Mouse (Mus musculus): Measurements from ENCODE around the gene Irf4.

The Irf4 gene

DNA sequence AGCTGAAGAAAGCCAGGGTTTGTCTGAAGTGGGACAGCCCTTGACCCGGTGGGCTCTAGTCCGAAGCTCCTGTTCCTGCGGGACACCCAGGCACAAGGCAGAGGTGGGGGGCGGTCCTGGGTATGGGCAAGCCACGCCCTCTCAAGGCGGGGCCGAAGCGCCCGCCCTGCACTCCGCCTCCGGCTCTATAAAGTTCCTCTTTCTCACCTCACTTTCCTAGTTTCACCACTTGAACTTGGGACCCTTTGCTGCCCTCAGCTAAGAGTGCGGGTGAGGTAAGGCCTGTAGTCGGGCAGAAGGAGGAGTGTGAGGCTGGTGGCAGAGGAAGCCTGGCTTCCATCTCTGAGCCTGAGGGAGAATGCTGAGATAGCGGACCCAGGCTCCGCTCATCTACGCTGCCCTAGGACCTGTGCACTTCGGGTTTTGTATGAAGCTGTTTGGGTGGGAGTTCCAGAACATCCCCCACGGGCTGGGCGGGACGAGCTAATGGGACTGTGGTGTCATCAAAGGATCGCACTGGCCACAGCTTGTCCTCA, at the start of gene Irf4:
Irf4 (plus strand) TSS at position 206 of the 536 bp plus-strand sequence.
- in situ Hi-C loops (cut with MboI, MseI) = no loop called here

DNA sequence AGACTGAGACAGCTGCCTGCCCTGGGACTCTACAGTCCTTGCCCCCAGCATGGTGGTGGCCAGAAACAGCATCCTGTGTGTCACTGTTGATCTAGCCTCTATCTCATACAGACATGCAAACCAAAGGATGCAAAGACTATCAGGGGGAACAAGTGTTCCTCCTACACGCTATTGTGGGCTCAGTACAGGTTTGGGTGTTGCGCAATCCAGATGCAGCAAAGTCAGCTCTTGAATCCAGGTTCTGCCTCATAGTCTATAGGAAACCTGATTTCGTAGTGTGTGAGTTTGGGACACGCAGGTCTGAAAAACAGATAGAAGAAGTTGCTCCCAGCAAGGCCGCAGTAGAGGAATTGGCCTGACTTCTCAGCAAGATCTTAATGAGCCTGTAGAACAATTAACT, 46.3 kb upstream of the Irf4 start:
- in situ Hi-C loops (cut with MboI, MseI) = loop anchor here (10.0 kb wide), 1 partner anchor 932 kb away; no protein-coding TSS in a partner anchor

DNA sequence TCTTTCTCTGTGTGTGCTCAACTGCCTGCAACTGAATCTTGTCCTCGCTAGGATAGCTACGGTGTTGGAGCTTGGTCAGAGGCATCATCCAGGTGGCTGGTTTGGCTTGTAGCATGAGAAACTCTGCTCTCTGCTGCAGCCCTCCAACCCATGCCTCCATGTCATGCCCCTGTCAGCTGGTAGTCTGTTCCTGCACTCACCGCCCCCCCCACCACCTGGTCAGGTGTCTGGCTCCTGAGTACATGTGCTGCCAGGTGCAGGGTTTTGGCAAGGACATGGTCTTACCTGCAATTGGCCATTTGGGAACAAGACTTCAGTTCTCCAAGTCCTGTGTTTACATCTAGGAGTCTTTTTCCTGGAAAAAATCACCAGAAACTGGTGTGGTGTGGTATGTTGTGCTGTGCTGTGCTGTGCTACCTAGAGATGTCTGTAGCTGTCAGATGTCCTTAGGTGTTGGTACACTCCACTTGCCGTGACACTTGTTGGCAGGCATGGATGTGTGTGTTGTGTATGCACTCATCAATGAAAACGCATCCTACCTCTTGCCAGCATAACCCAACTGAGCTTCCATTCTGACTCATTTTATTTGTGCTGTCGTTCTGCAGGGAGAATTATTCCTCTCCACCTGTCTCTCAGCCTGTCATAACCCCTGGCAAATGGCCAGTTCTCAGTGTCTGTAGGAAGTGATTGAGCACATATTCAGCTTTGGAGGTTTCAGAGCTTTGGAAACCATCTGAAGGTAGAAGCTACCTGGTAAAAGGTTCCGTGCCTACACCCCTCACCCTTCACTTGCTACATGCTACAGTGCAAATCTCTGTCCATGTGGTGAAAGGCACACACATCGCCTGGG, 44.6 kb upstream of the Irf4 start:
- in situ Hi-C loops (cut with MboI, MseI) = loop anchor here (10.0 kb wide), 1 partner anchor 930 kb away; no protein-coding TSS in a partner anchor

DNA sequence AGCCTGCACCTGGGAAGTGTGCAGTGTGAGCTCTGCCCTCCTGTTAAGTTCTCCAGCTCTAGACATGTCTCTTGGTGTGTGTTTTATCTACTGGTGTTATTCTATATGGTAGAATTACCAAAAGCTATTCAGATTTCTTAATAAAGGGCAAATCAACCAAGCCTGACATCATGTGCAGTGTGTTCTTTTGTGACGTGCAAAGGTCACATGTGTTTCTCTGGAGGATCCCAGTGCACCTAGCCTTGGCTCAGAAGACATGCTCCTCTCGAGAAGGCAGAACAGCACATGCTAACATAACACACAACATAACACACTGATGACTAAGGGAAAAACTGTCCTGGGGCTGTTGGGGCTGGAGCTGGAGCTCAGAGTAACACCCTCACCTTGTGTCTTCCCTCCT, 38.0 kb upstream of the Irf4 start:
- in situ Hi-C loops (cut with MboI, MseI) = no loop called here

DNA sequence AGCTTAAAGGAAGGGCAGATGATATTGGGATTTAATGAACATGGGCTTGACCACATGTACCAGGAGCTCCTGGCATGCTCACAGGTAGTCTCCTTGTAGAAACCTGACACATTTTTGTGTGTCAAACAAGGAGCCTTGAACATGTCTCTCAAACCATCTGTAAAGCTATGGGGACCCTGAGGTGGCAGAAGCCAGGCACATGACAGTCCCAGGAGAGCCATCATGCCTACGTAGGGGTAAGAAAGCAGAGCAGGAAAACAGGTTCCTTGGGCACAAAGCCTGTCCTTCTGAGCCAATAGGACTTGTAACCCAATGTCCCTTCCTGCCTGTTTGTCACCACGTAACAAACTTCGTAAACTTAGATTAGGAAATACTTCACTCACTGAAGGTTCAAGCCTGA, 37.3 kb upstream of the Irf4 start:
- in situ Hi-C loops (cut with MboI, MseI) = no loop called here

DNA sequence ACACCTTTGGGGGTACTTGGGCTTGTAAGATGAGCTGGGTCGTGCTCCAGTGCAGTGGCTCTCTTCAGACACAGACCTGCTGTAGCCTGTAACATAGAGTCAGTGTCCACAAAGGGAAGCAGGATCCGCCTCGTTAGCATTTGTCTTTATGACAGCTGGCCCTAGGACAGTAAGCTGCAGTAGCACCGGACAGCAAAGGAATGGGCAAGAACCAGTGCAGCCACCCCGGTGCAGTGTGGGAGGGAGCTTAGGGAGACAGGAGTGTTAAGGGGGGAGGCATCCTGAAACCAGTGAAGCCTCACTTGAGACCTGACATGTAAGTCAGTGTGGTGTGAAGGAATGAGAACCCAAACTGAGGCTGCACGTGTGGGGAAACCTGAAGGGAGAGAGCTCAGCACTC, 36.7 kb upstream of the Irf4 start:
- in situ Hi-C loops (cut with MboI, MseI) = no loop called here

DNA sequence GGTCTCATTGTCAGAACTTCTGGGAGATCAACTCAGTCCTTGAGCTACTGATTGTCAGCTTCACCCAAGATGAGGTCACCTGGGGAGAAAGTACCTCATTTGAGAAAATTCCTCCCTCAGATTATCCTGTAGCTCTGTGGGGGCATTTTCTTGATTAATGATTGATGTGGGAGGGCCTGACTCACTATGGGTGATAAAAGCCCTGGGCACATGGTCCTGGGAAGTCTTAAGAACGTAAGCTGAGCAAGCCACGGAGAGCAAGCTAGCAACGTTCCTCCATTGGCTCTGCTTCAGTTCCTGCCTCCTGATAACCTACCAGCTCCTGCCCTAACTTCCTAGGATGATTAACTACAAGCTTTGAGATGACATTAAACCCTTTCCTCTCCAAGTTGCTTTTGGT, 35.4 kb upstream of the Irf4 start:
- in situ Hi-C loops (cut with MboI, MseI) = no loop called here

DNA sequence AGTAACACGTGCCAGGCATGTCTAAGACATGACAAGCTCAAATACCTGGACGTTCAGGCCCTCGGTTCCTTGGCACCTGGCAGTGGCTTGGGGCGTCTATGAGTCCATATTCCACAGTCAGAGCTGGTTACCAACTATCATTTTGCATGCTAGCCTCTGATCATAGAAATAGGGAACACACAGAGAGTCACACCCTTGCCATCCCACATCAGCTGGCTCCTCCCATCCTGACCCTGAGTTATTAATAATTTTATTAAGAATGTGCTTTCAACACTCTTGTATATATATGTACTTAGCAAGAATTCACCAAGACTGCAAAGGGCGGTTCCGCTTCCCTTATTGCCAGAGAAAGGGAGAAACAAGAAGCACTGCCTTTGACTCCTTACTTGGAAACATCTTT, 34.5 kb upstream of the Irf4 start:
- in situ Hi-C loops (cut with MboI, MseI) = no loop called here

DNA sequence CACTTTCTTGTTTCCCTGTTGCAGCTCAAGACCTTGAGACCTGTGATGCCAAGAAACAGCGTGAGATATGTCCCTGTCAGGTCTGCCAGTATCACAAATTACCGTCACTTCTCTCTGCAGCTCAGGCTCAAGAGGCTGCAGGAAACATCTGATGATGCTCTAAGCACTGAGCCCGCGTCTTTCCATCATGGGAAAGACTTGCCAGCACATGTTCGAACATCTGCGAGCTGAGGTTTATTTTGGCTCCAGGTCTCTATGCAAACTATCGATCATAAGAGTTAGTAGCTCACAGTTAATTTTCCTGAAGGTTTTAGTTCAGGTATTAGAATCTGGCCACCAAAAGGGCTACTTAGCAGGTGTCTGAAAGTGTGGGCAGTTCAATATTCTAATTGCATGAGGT, 34.0 kb upstream of the Irf4 start:
- in situ Hi-C loops (cut with MboI, MseI) = no loop called here

DNA sequence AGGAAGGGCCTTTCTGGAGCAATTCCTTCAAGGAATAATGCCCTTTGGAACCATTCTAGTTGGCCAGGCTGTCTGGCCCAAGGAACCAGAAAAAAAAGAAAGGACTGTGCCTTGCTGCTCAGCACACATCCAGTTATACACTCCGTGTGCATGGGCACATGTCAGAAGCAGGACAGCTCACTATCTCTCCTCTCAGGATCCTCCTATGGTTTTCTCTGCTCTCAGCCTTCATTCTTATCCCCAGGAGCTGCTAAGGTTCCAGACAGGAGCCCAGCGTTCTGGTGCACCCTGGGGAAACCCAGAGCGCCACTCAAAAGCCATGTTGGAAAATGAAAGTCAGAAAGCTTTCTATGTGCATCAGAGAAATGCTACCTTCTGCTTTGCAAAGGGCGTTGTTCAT, 33.5 kb upstream of the Irf4 start:
- in situ Hi-C loops (cut with MboI, MseI) = no loop called here

DNA sequence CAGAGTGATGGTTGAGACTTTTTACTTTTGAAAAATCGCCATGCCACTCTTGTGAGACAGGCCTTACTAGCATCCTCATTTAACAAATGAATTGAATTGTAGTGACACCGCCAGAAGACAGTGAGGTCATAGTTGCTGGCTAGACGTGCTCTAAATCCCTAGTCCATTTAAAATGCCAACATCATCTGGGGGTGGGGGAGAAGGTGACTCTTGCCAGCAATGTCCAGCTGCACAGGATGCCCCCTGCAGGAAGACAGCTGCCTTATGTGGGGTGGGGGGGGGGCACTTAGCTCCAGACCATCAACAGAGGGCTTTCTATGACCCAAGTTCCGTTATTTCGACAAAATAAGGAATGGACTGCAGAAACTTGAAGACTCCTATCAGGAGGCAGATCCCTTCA, 32.4 kb upstream of the Irf4 start:
- in situ Hi-C loops (cut with MboI, MseI) = no loop called here

DNA sequence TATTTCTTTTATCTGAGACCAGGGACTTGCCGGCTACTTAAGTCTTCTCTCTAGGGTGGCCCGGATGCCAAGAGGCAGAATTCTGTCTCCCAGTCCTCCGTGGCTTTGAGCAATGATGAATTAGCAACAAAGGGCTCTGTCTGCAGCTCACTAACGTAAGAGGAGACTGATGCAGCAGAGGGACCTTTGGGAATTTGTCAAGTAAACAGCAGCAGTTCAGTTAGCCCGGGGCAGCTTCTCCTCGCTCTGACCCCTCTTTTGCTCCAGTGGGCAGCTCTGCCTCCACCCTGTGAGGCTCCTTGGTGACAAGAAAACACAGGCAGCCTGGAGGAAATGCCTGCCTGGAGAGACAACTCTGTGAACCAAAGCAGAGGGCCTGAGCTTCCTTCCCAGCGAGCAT, 26.4 kb upstream of the Irf4 start:
- in situ Hi-C loops (cut with MboI, MseI) = no loop called here

DNA sequence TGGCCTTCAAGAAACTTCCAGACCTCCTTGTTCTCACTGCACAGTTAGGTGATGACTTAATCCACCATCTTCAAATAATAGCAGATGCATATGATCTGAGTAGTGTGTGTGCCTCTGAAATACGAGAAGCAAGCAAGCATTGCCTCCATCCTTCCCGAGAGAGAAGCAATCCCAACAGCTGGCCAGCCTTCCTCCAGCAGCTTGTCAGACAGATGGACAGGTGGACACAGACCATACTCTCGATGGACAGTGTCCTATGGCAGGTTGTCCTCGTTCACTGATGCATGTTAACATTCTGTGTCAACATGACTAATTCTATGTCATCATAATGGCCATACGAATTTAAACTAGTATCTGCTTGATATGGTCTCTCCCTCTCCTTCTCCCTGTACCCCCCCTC, 25.8 kb upstream of the Irf4 start:
- in situ Hi-C loops (cut with MboI, MseI) = no loop called here

DNA sequence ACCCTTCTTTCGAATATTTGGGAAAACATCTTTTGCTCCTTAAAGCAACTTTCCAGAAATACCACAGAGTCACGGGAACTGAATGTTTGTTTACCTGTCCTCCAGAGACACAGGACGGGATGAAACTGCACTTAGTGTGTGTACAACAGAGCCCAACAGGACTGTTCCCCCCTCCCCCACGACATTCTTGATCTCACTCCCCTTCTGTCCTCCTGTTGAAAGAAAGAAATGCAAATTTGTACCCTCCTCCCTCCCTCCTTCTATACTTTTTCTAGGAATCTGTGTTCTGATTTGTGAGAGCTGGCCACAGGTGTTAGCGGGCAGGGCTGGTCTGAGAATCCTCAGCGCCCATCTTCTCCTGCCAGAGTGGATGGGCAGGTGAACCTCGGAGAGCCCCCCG, 25.2 kb upstream of the Irf4 start:
- in situ Hi-C loops (cut with MboI, MseI) = no loop called here

DNA sequence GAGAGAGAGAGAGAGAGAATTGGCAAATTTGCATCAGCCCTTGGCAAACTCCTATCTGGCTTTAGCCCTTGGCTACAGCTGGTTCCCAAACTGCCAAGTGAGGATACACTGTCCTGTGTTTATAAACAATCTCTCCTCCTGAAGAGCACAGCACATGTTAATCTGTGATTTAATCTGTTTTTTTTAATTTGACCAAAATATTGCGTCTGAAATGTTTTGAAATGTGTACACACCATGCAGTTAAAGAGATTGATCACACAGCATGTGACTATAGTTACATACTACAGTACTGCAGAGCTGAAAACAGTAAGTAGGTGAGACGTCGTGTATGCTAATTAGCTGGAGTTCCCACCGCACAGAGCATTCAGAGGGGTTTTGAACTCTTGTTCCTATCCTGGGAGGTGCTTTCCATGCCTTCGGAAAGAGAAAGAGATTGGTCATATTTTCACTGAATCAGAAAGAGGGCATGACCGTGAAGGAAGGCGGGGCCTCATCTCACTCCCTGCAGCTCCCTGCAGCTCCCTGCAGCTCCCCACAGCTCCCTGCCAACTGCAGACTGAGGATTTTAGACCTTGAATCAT, 24.2 kb upstream of the Irf4 start:
- in situ Hi-C loops (cut with MboI, MseI) = no loop called here

DNA sequence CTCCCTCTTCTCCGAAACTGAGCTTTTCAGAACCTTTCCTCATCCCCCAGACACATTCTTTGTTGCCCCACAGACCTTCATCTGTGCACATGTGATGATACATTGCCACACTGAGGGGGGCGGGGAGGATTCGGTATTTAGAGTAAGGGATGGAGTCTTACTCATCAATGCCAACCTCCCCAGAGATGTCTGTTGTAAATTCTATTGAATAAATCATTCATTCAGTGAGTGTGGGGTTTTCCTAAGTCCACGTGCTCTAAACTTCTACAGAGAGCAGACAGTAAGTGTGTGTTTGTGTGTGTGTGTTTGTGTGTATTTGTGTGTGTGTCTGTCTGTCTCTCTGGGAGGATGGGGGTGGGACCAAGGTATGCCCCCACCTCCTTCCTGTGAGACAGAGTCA, 22.1 kb upstream of the Irf4 start:
- in situ Hi-C loops (cut with MboI, MseI) = no loop called here

DNA sequence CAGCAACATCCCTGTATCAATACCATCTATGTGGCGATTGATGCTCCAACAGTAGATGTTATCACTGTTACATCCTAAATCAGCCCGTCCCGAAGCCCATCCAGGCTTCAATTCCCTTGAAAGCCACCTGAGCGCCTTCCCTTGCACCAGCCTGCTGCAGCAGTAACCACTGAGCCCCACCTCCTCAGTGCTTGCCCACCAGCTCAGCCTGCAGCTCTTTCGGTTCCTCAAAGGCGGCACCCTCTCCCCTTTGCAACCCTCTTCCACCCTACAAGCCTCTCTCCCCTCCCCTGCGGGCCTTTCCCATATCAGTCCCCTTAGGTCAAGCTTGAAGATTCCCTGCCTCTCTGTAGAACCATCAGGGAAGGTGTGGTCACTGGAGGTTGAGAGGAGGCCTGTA, 20.9 kb upstream of the Irf4 start:
- in situ Hi-C loops (cut with MboI, MseI) = no loop called here

DNA sequence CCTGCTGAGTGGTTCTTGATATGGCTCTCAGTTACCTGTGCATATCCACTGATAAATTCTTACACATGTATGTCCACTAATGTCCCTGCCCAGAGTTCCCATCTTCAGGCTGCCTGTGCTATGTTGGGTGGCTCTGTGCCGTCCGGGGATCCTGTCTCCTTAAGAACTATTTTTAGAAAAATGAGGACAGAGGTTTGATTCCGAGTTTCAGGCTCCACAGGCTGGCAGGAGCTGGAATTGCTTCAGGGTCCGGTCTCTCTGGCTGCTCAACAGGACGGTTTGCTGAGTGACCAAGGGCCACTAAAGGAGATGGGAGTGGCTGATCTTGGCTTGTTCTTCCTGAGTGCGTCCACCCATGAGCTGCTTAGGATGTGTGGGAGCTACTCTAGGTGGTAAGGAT, 19.8 kb upstream of the Irf4 start:
- in situ Hi-C loops (cut with MboI, MseI) = no loop called here

DNA sequence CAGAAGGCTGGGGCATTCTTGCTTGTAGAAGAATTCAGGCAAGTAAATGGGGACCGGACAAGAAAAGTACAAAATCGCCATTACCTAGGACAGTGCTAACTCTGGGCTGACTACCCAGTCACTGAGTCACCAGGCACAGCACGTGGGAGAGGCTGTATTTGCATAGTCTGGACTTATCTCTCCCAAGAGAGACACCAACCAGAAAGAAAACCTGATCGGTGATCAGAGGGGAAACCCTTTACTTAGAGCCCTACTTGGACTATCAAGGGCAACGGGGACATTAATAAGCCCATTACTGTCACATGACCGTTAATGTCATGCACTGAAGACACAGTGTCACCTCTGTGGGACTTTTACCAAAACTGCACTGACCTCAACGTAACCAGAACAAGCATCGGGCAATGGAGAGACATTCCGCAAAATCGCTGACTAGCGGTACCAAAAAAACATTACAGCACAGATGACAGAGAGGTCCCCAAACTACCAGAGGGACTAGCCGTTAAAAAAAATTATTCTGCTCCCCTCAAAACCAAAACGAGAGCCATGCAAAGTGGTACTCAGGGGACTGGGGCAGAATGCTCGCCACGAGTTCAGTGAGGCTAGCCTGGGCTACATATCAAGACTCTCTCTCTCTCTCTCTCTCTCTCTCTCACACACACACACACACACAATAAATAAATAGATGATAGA, 18.8 kb upstream of the Irf4 start:
- in situ Hi-C loops (cut with MboI, MseI) = loop anchor here (5.0 kb wide), 1 partner anchor 63 kb away; no protein-coding TSS in a partner anchor

DNA sequence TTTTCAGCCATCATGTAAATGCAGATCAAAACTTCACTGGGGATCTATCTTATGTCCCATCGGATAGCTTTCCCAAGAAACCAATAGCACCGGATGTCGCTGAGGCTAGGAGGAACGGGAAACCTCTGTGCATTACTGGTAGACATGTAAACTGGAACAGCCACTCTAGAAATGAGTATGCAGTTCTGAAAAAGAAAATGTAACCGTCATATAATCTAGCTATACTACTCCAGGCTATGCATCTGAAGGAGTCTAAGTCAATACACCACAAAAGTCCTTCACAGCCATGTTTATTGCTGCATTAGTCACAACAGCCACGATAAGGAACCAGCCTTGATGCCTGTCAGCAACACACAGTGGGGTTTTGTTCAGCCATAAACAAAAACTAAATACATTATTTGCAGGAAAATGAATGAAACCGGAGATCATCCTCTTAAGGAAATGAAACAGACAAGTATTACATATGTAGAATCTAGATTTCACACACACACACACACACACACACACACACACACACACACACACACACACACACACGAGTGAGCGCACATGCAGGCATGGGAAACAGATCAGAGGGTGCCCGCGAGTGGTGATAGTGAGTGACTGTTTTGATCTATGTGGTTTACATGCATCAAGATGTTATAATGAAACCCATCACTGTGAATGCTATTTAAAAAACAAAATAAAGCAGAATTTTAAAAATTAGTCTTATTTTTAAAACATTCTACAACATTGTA, 16.1 kb upstream of the Irf4 start:
- in situ Hi-C loops (cut with MboI, MseI) = loop anchor here (5.0 kb wide), 1 partner anchor 66 kb away; no protein-coding TSS in a partner anchor

DNA sequence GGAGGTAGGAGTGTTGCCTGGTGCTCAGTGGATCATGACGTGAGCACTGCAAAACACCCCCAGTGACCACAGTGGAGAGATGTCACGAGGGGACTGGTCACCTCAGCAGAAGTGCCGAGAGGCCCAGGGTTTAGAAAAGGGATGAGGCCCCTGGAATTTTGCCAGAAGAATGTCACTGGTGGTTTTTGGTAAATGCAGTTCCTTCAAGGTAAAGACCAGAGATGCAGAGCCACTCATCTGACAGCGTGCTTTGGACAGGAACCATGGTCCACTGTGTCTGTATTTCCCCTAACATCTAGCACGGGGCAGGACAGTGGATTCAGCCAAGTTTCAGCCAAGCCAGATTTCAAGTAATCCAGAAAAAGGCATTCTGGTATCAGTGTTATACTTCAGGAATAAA, 12.3 kb upstream of the Irf4 start:
- in situ Hi-C loops (cut with MboI, MseI) = no loop called here

DNA sequence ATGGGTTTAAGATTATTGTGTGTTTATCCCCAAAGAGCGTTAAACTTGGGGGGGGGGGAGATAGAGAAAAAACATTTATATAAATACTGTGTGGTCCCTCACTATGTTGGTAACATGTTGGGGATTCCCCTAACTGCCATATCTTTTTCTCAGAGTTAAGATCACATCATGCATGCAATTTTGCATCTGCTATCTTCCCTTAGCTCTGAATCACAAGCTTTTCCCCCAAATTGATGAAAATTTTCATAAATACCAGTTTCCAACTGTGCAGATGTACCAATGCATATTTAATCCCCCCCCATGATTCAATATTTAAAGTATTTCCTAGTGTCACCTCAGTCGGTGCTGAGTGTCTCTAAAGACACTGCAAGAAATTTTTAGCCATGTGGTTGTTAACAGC, 11.8 kb upstream of the Irf4 start:
- in situ Hi-C loops (cut with MboI, MseI) = no loop called here
